Mouse (Mus musculus): ENCODE data around the gene Olfr106-ps. TPM values are rescaled to one million over a fixed set of nuclear protein-coding genes. Genes with fewer than 3 reads are reported as not detected.

Gene Olfr106-ps
- not detected for polyA plus RNA-seq (2015; fragmentation: Illumina TruSeq; extraction: RNeasy Lipid Tissue Mini Kit (QIAGEN cat#74804); ENCODE audit: insufficient read depth, low read depth, low replicate concordance)

GRCm38 (mm10) chr17:37390093-37390492 lies at the start of gene Olfr106-ps:
Olfr106-ps (plus strand) TSS chr17:37390393.

GRCm38 (mm10) chr17:37359282-37359681 lies 30.9 kb upstream of the Olfr106-ps start, which contains the start of gene Olfr104-ps:
Olfr104-ps (plus strand) TSS chr17:37359582.

GRCm38 (mm10) chr17:37378733-37379132 lies 11.5 kb upstream of the Olfr106-ps start, which contains the start of gene Olfr105-ps:
Olfr105-ps (plus strand) TSS chr17:37379033.

GRCm38 (mm10) chr17:37398926-37399325 lies 8.7 kb downstream of the Olfr106-ps start, which contains the start of gene Olfr107:
Olfr107 (plus strand) TSS chr17:37399226.

GRCm38 (mm10) chr17:37445180-37445579 lies 55.0 kb downstream of the Olfr106-ps start, which contains the start of gene Olfr108:
Olfr108 (plus strand) TSS chr17:37445480.

Other genes with a start within 250 kb of the Olfr106-ps start
- gene Olfr93, start 228.9 kb upstream of the Olfr106-ps start, polyA plus RNA-seq (2015; fragmentation: Illumina TruSeq; extraction: RNeasy Lipid Tissue Mini Kit (QIAGEN cat#74804); ENCODE audit: insufficient read depth, low read depth, low replicate concordance), result not detected
- not detected for gene Ubd, start 196.5 kb upstream of the Olfr106-ps start, polyA plus RNA-seq (2015; fragmentation: Illumina TruSeq; extraction: RNeasy Lipid Tissue Mini Kit (QIAGEN cat#74804); ENCODE audit: insufficient read depth, low read depth, low replicate concordance)
- gene Olfr94, start 189.4 kb upstream of the Olfr106-ps start, polyA plus RNA-seq (2015; fragmentation: Illumina TruSeq; extraction: RNeasy Lipid Tissue Mini Kit (QIAGEN cat#74804); ENCODE audit: insufficient read depth, low read depth, low replicate concordance), result not detected
- not detected for gene Olfr95, start 177.3 kb upstream of the Olfr106-ps start, polyA plus RNA-seq (2015; fragmentation: Illumina TruSeq; extraction: RNeasy Lipid Tissue Mini Kit (QIAGEN cat#74804); ENCODE audit: insufficient read depth, low read depth, low replicate concordance)
- not detected for gene Olfr96, start 170.2 kb upstream of the Olfr106-ps start, polyA plus RNA-seq (2015; fragmentation: Illumina TruSeq; extraction: RNeasy Lipid Tissue Mini Kit (QIAGEN cat#74804); ENCODE audit: insufficient read depth, low read depth, low replicate concordance)
- gene Olfr97, start 153.1 kb upstream of the Olfr106-ps start, polyA plus RNA-seq (2015; fragmentation: Illumina TruSeq; extraction: RNeasy Lipid Tissue Mini Kit (QIAGEN cat#74804); ENCODE audit: insufficient read depth, low read depth, low replicate concordance), result not detected
- not detected for gene Olfr98, start 126.6 kb upstream of the Olfr106-ps start, polyA plus RNA-seq (2015; fragmentation: Illumina TruSeq; extraction: RNeasy Lipid Tissue Mini Kit (QIAGEN cat#74804); ENCODE audit: insufficient read depth, low read depth, low replicate concordance)
- 5.1 TPM for gene H2-M3, start 120.2 kb upstream of the Olfr106-ps start, polyA plus RNA-seq (2015; fragmentation: Illumina TruSeq; extraction: RNeasy Lipid Tissue Mini Kit (QIAGEN cat#74804); ENCODE audit: insufficient read depth, low read depth, low replicate concordance)
- not detected for gene Olfr99, start 106.9 kb upstream of the Olfr106-ps start, polyA plus RNA-seq (2015; fragmentation: Illumina TruSeq; extraction: RNeasy Lipid Tissue Mini Kit (QIAGEN cat#74804); ENCODE audit: insufficient read depth, low read depth, low replicate concordance)
- not detected for gene Olfr101, start 86.1 kb upstream of the Olfr106-ps start, polyA plus RNA-seq (2015; fragmentation: Illumina TruSeq; extraction: RNeasy Lipid Tissue Mini Kit (QIAGEN cat#74804); ENCODE audit: insufficient read depth, low read depth, low replicate concordance)
- gene Olfr102, start 73.3 kb upstream of the Olfr106-ps start, polyA plus RNA-seq (2015; fragmentation: Illumina TruSeq; extraction: RNeasy Lipid Tissue Mini Kit (QIAGEN cat#74804); ENCODE audit: insufficient read depth, low read depth, low replicate concordance), result not detected
- gene Olfr103, start 50.7 kb upstream of the Olfr106-ps start, polyA plus RNA-seq (2015; fragmentation: Illumina TruSeq; extraction: RNeasy Lipid Tissue Mini Kit (QIAGEN cat#74804); ENCODE audit: insufficient read depth, low read depth, low replicate concordance), result not detected
- gene Olfr104-ps, start 30.8 kb upstream of the Olfr106-ps start, polyA plus RNA-seq (2015; fragmentation: Illumina TruSeq; extraction: RNeasy Lipid Tissue Mini Kit (QIAGEN cat#74804); ENCODE audit: insufficient read depth, low read depth, low replicate concordance), result not detected
- not detected for gene Olfr105-ps, start 11.4 kb upstream of the Olfr106-ps start, polyA plus RNA-seq (2015; fragmentation: Illumina TruSeq; extraction: RNeasy Lipid Tissue Mini Kit (QIAGEN cat#74804); ENCODE audit: insufficient read depth, low read depth, low replicate concordance)
- not detected for gene Olfr107, start 8.8 kb downstream of the Olfr106-ps start, polyA plus RNA-seq (2015; fragmentation: Illumina TruSeq; extraction: RNeasy Lipid Tissue Mini Kit (QIAGEN cat#74804); ENCODE audit: insufficient read depth, low read depth, low replicate concordance)
- gene Olfr108, start 55.1 kb downstream of the Olfr106-ps start, polyA plus RNA-seq (2015; fragmentation: Illumina TruSeq; extraction: RNeasy Lipid Tissue Mini Kit (QIAGEN cat#74804); ENCODE audit: insufficient read depth, low read depth, low replicate concordance), result not detected
- gene Olfr109, start 68.5 kb downstream of the Olfr106-ps start, polyA plus RNA-seq (2015; fragmentation: Illumina TruSeq; extraction: RNeasy Lipid Tissue Mini Kit (QIAGEN cat#74804); ENCODE audit: insufficient read depth, low read depth, low replicate concordance), result not detected
- gene H2-M2, start 93.2 kb downstream of the Olfr106-ps start, polyA plus RNA-seq (2015; fragmentation: Illumina TruSeq; extraction: RNeasy Lipid Tissue Mini Kit (QIAGEN cat#74804); ENCODE audit: insufficient read depth, low read depth, low replicate concordance), result not detected
- not detected for gene Olfr110, start 102.1 kb downstream of the Olfr106-ps start, polyA plus RNA-seq (2015; fragmentation: Illumina TruSeq; extraction: RNeasy Lipid Tissue Mini Kit (QIAGEN cat#74804); ENCODE audit: insufficient read depth, low read depth, low replicate concordance)
- not detected for gene Olfr111, start 117.6 kb downstream of the Olfr106-ps start, polyA plus RNA-seq (2015; fragmentation: Illumina TruSeq; extraction: RNeasy Lipid Tissue Mini Kit (QIAGEN cat#74804); ENCODE audit: insufficient read depth, low read depth, low replicate concordance)
- gene Olfr112, start 179.1 kb downstream of the Olfr106-ps start, polyA plus RNA-seq (2015; fragmentation: Illumina TruSeq; extraction: RNeasy Lipid Tissue Mini Kit (QIAGEN cat#74804); ENCODE audit: insufficient read depth, low read depth, low replicate concordance), result not detected
- gene Olfr113, start 187.3 kb downstream of the Olfr106-ps start, polyA plus RNA-seq (2015; fragmentation: Illumina TruSeq; extraction: RNeasy Lipid Tissue Mini Kit (QIAGEN cat#74804); ENCODE audit: insufficient read depth, low read depth, low replicate concordance), result not detected
- gene Olfr114, start 202.3 kb downstream of the Olfr106-ps start, polyA plus RNA-seq (2015; fragmentation: Illumina TruSeq; extraction: RNeasy Lipid Tissue Mini Kit (QIAGEN cat#74804); ENCODE audit: insufficient read depth, low read depth, low replicate concordance), result not detected
- gene Olfr115, start 236.7 kb downstream of the Olfr106-ps start, polyA plus RNA-seq (2015; fragmentation: Illumina TruSeq; extraction: RNeasy Lipid Tissue Mini Kit (QIAGEN cat#74804); ENCODE audit: insufficient read depth, low read depth, low replicate concordance), result not detected
- not detected for gene Olfr116, start 236.8 kb downstream of the Olfr106-ps start, polyA plus RNA-seq (2015; fragmentation: Illumina TruSeq; extraction: RNeasy Lipid Tissue Mini Kit (QIAGEN cat#74804); ENCODE audit: insufficient read depth, low read depth, low replicate concordance)